7 mouse cellular contexts compared by ENCODE assay signal in the genomic region with DNA sequence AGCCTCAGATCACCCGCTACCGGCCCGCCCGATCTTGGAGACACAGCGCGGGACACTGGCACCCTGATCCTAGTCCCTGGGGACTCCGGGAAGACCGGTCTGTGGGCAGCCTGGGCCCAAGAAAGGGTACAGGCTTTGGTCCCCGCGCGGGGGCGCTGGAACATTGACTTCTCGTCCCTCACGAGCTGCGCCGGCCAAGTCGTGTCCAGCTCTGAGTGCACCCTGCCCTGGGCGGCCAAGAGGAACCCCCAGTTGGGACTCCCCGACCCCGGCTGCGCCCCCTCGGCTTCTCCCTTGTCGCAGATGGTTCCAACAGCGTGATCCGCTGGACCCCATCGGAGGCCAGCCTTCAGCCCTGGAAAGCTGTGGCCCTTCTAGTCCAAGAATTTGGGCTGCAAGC. TPM values are rescaled to one million over a fixed set of nuclear protein-coding genes. Genes with fewer than 3 reads are reported as not detected.
DNase-seq lines count a peak whose midpoint lies in the region; ATAC-seq and TF ChIP-seq lines count a peak whose summit lies in the region.

A gene (minus strand): TSS at position 96 of the 400 bp plus-strand sequence.

- no peaks in the 10 kb centered on the region; the same call in none of the 2 replicates for H3K4me1 ChIP-seq in embryonic facial prominence, embryonic 11.5 days (ENCODE audit: control insufficient read depth, insufficient read depth, low read length)
- peaks cover 9% of the 10 kb centered on the region for H3K4me1 ChIP-seq in limb, embryonic 14.5 days (ENCODE audit: control insufficient read depth, insufficient read depth, low read length)
- H3K4me1 ChIP-seq in midbrain, embryonic 15.5 days = peaks cover 20% of the 10 kb centered on the region

- H3K36me3 ChIP-seq in embryonic facial prominence, embryonic 11.5 days (replicated peaks; ENCODE audit: control insufficient read depth, insufficient read depth, low read depth, low read length) = no peaks in the 10 kb centered on the region
- H3K36me3 ChIP-seq in limb, embryonic 14.5 days (ENCODE audit: control insufficient read depth, insufficient read depth, low read length) = no peaks in the 10 kb centered on the region
- no peaks in the 10 kb centered on the region for H3K36me3 ChIP-seq in midbrain, embryonic 15.5 days (replicated peaks)

- H3K27me3 ChIP-seq in embryonic facial prominence, embryonic 11.5 days (ENCODE audit: control insufficient read depth, insufficient read depth, low read length) = peaks cover 33% of the 10 kb centered on the region
- H3K27me3 ChIP-seq in limb, embryonic 14.5 days (ENCODE audit: control insufficient read depth, insufficient read depth, low read length) = peaks cover 50% of the 10 kb centered on the region
- H3K27me3 ChIP-seq in midbrain, embryonic 15.5 days (replicated peaks) = peaks cover 48% of the 10 kb centered on the region

- no peak for TF ChIP-seq POLR2A in limb, embryonic 14.5 days (IDR thresholded peaks at IDR 0.05; ENCODE audit: borderline replicate concordance, extremely low read depth, insufficient read depth, insufficient read length)

- WGBS in embryonic facial prominence, embryonic 11.5 days = under 1% methylated on average over 26 of the region's 26 CpGs
- 0% methylated on average over 23 of the region's 26 CpGs for WGBS in limb, embryonic 14.5 days
- under 1% methylated on average over 26 of the region's 26 CpGs for WGBS in midbrain, embryonic 15.5 days

- ATAC-seq in embryonic facial prominence, embryonic 11.5 days (replicated peaks; ENCODE audit: insufficient number of reproducible peaks, low FRiP score, low TSS enrichment, low read depth) = peak; percentile 79
- ATAC-seq in limb, embryonic 14.5 days (ENCODE audit: low FRiP score, low read depth) = peak; percentile 60
- peak; percentile 65 for ATAC-seq in midbrain, embryonic 15.5 days (replicated peaks)

- peak; percentile 89 for DNase-seq in adrenal gland, postnatal 10 days
- peak; percentile 70 for DNase-seq in embryonic facial prominence, embryonic 11.5 days (ENCODE audit: low spot score)
- peak; percentile 70 to 71 for DNase-seq in heart, adult 9 months (ENCODE audit: low spot score in 2 of 2)
- peak; percentile 73 for DNase-seq in kidney, adult 9 months
- peak; percentile 56 for DNase-seq in limb, embryonic 14.5 days (ENCODE audit: low spot score)
- peak; percentile 47 for DNase-seq in spleen, postnatal 14 days (ENCODE audit: low spot score in 2 of 2)

- H3K4me2 ChIP-seq in embryonic facial prominence, embryonic 11.5 days (ENCODE audit: low read depth, low read length) = peak within 1 kb of the TSS; percentile 95
- H3K4me2 ChIP-seq in limb, embryonic 14.5 days (replicated peaks; ENCODE audit: low read depth, low read length, severe bottlenecking) = peak within 1 kb of the TSS; percentile 97
- H3K4me2 ChIP-seq in midbrain, embryonic 15.5 days = peak within 1 kb of the TSS; percentile 92

- peak within 1 kb of the TSS; percentile 55 for H3K9ac ChIP-seq in embryonic facial prominence, embryonic 11.5 days (replicated peaks; ENCODE audit: low read length)
- peak within 1 kb of the TSS; percentile 44 for H3K9ac ChIP-seq in limb, embryonic 14.5 days (ENCODE audit: low read depth, low read length, severe bottlenecking)
- H3K9ac ChIP-seq in midbrain, embryonic 15.5 days = peak within 1 kb of the TSS; percentile 49

- H3K27ac ChIP-seq in embryonic facial prominence, embryonic 11.5 days (replicated peaks; ENCODE audit: low read depth, low read length) = no peak within 1 kb of the TSS
- no peak within 1 kb of the TSS for H3K27ac ChIP-seq in limb, embryonic 14.5 days (replicated peaks; ENCODE audit: low read depth, low read length)
- H3K27ac ChIP-seq in midbrain, embryonic 15.5 days = no peak within 1 kb of the TSS

- H3K9me3 ChIP-seq in embryonic facial prominence, embryonic 11.5 days (replicated peaks; ENCODE audit: control insufficient read depth, low read length) = no peaks in the 10 kb centered on the region
- H3K9me3 ChIP-seq in limb, embryonic 14.5 days (ENCODE audit: control insufficient read depth, low read length) = no peaks in the 10 kb centered on the region
- no peaks in the 10 kb centered on the region for H3K9me3 ChIP-seq in midbrain, embryonic 15.5 days

- peak within 1 kb of the TSS; percentile 49 for H3K4me3 ChIP-seq in embryonic facial prominence, embryonic 11.5 days (ENCODE audit: low read depth, low read length)
- H3K4me3 ChIP-seq in limb, embryonic 14.5 days (replicated peaks; ENCODE audit: low read length) = peak within 1 kb of the TSS; percentile 53
- peak within 1 kb of the TSS; percentile 50 for H3K4me3 ChIP-seq in midbrain, embryonic 15.5 days

RNA-seq across cellular contexts. Expression of the gene that starts here (rescaled TPM):
- total RNA-seq in adrenal gland, postnatal 10 days (2021) = under 1 TPM in 1 of 2 experiments, not detected in 1; 0.48 TPM
- not detected in 2 replicates for polyA plus RNA-seq in embryonic facial prominence, embryonic 11.5 days (2014; fragmentation: Nextera tagmentation; extraction: Ambion mirVana)
- polyA plus RNA-seq in limb, embryonic 14.5 days (2012; rRNA removed) = 0.17 and 0.21 TPM in 2 replicates
- polyA plus RNA-seq in limb, embryonic 14.5 days (2014; fragmentation: Nextera tagmentation; extraction: Ambion mirVana) = 0.33 TPM in 1 of 2 replicates, not detected in the other
- polyA plus RNA-seq in midbrain, embryonic 15.5 days (2015; fragmentation: Nextera tagmentation; extraction: Ambion mirVana) = 0.18 and 0.27 TPM in 2 replicates

Comparison
In these comparisons a context has a peak if more than half of its experiments do, and no peak if none do; other contexts are left out.
1. Peak in DNase-seq in adrenal gland, postnatal 10 days; RNA of the gene not detected or under 1 TPM.
2. Peak in DNase-seq, ATAC-seq, H3K4me3 ChIP-seq, H3K9ac ChIP-seq and H3K4me2 ChIP-seq in embryonic facial prominence, embryonic 11.5 days; RNA of the gene not detected or under 1 TPM.
3. Peak in DNase-seq, ATAC-seq, H3K4me3 ChIP-seq, H3K9ac ChIP-seq and H3K4me2 ChIP-seq in limb, embryonic 14.5 days; RNA of the gene not detected or under 1 TPM.
4. Peak in ATAC-seq, H3K4me3 ChIP-seq, H3K9ac ChIP-seq and H3K4me2 ChIP-seq in midbrain, embryonic 15.5 days; RNA of the gene not detected or under 1 TPM.